Mouse (Mus musculus): ENCODE measurements around the gene Irx5. TPM values are rescaled to one million over a fixed set of nuclear protein-coding genes. Genes with fewer than 3 reads are reported as not detected.

Gene Irx5
- total RNA-seq (2017) = not detected in 3 replicates

DNA sequence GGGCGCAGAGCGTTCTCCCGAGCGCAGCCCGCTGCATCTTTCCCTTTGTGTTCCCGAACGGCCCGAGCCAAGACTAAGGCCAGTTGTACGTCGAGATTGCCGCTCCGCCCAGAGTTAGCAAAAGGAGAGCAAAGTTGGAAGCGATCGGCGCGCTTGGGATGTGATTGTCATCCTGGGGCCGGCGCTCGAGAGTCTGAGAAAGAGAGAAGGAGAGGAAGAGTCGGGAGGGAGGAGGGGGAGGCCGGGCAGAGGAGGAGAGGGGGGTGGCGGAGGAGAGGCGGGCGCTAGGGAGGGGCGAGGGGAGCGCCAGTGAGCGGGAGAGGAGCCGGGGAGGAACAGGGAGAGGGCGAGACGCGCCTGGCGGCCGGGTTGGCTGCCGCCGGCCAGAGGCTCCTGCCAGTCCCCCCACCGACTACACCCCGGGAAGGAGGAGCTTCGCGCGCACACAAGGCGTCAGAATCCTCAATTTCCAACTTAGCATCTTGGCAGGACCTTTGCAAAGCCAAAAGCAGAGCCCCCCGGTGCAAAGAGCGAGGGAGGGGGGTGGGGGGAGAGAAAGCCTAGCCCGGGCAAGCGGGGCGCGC, at the start of gene Irx5:
Gene Irx5, plus strand, starts transcription at position 228 of the 584 bp plus-strand sequence.
- no peak for ATAC-seq (replicated peaks; ENCODE audit: insufficient number of reproducible peaks, low FRiP score, low TSS enrichment, poor library complexity, severe bottlenecking)

DNA sequence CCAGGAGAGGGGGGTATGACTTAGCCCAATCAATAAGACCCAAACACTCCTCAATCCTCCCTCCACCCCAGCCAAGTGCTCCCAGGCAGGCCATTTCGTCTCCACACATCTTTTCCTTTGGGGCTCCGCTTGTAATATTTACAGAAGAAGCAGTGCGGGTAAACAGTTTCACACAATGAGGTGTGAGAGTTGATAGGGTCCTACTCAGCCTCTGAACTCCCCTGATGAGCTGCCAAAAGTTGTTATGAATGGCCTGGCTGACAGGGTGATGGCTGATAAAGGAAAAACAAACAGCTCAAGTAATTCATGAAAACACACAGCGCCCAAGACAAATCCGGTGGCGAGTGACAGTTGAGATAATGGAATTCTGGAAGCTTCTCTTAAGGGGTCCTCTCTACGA, 45.2 kb upstream of the Irx5 start:
- no peak for ATAC-seq (replicated peaks; ENCODE audit: insufficient number of reproducible peaks, low FRiP score, low TSS enrichment, poor library complexity, severe bottlenecking)

DNA sequence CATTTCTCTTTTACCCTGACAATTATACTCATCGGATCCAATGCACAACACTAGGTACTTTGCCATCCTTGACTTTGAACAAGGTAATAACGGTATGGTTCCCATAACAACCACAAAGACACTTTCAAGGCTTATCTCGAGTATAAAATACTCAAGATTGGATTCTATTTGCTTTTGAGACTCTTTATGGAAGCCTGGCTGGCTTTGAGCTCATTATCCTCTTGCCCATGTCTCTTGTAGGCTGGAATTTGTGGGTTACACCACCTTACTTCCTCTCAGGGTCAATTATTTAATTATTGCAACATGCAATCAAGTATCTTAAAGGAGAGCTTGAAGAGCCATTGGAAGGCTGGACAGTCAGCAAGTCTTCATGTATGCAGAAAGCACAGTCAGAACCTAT, 43.7 kb upstream of the Irx5 start:
- ATAC-seq (replicated peaks; ENCODE audit: insufficient number of reproducible peaks, low FRiP score, low TSS enrichment, poor library complexity, severe bottlenecking) = no peak

DNA sequence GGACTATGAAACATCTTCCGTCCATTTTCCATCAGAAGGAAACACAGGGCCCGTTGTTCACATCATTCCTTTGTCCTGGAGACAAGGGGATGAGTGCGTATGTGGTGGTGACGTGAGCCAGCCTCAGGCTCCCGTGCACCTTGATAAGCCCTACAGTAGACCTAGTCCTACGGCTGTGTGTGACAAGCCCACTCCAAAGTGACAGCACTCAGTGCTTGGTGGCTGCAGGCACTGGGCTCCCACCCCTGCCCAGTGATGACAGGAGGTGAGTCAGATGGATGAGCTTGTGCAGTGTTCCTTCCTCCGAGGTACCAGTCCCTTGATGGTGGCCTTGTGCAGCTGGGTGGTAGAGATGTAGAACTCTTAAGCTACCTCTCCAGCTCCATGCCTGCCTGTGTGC, 33.7 kb upstream of the Irx5 start:
- ATAC-seq (replicated peaks; ENCODE audit: insufficient number of reproducible peaks, low FRiP score, low TSS enrichment, poor library complexity, severe bottlenecking) = no peak

GRCm38 (mm10) chr8:92327176-92327575, 30.2 kb upstream of the Irx5 start:
- ATAC-seq (replicated peaks; ENCODE audit: insufficient number of reproducible peaks, low FRiP score, low TSS enrichment, poor library complexity, severe bottlenecking) = no peak

- no peak for ATAC-seq (replicated peaks; ENCODE audit: insufficient number of reproducible peaks, low FRiP score, low TSS enrichment, poor library complexity, severe bottlenecking)
Observed at GRCm38 (mm10) chr8:92329273-92329672, 28.2 kb upstream of the Irx5 start.

- no peak for ATAC-seq (replicated peaks; ENCODE audit: insufficient number of reproducible peaks, low FRiP score, low TSS enrichment, poor library complexity, severe bottlenecking)
Observed at GRCm38 (mm10) chr8:92331811-92332210, 25.6 kb upstream of the Irx5 start.

DNA sequence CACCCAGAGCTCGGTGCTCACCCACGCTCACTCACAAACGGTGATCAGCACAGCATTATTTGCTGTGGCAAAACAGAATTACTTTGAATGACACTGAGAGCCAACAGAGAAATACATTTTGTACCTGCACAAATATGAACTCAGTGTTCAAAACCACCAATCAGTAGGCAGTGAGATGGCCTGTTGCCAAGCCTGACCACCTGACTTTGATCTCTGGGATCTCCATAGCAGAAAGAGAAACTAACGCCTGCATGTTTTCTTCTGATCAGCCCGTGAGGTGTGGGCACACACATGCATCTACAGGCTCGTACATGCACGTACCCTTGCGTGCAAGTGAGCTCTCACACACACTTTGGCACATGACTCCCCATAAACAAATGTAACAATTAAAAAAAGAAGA, 24.0 kb upstream of the Irx5 start:
- no peak for ATAC-seq (replicated peaks; ENCODE audit: insufficient number of reproducible peaks, low FRiP score, low TSS enrichment, poor library complexity, severe bottlenecking)

- ATAC-seq (replicated peaks; ENCODE audit: insufficient number of reproducible peaks, low FRiP score, low TSS enrichment, poor library complexity, severe bottlenecking) = no peak
Observed at GRCm38 (mm10) chr8:92335079-92335478, 22.3 kb upstream of the Irx5 start.

GRCm38 (mm10) chr8:92336041-92336440, 21.4 kb upstream of the Irx5 start:
- ATAC-seq (replicated peaks; ENCODE audit: insufficient number of reproducible peaks, low FRiP score, low TSS enrichment, poor library complexity, severe bottlenecking) = no peak

DNA sequence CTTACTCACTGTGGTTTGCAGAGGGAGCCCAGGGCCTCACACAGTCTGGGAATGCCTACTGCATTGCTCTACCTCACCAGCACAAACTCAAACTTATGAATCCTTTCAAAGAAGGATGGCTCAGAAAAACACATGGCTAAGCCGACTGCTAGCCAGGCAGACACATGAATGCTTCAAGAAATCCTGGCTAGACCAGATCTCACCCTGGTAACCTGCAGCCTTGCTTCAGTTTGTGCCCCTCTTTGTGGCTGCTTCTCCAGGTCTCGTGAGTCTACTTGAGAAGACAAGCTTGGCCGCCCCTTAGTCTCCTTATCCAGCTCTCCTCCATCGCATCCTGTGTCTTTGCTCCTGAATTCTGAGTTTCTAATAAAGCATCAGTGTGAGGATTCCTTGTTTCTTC, 13.9 kb upstream of the Irx5 start:
- ATAC-seq (replicated peaks; ENCODE audit: insufficient number of reproducible peaks, low FRiP score, low TSS enrichment, poor library complexity, severe bottlenecking) = no peak

DNA sequence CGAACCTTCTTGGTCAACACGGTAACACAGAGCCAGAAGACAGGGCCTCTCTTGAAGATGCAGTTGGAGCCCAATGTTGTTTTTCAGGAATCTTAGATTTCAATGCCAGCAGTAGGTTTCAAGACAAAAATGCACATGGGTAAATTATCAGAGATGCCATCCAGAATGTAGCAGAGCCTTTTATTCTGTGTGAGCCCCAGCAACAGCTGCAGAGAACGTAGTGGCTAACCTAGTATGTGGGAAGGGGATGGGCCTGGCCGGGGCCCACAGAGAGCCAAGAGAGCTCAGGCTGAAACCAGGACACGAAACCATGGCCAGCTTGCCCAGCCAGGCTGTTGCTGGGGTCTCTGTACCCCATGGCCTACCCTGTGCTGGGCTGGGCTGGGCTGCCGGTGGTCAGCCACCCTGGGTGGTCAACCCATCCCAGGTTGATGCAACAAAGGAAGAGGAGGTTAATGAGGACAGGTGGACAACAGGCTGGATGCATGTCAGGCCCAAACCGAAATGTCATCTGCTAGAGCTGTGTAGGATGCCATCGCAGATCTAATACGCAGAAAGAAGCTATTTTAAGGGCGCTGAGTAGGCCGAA, 7.4 kb upstream of the Irx5 start:
- ATAC-seq (replicated peaks; ENCODE audit: insufficient number of reproducible peaks, low FRiP score, low TSS enrichment, poor library complexity, severe bottlenecking) = no peak

GRCm38 (mm10) chr8:92353405-92353804, 4.0 kb upstream of the Irx5 start:
- no peak for ATAC-seq (replicated peaks; ENCODE audit: insufficient number of reproducible peaks, low FRiP score, low TSS enrichment, poor library complexity, severe bottlenecking)

GRCm38 (mm10) chr8:92354536-92355482, 2.6 kb upstream of the Irx5 start:
- ATAC-seq (replicated peaks; ENCODE audit: insufficient number of reproducible peaks, low FRiP score, low TSS enrichment, poor library complexity, severe bottlenecking) = no peak

GRCm38 (mm10) chr8:92355701-92356612, 1.5 kb upstream of the Irx5 start:
- ATAC-seq (replicated peaks; ENCODE audit: insufficient number of reproducible peaks, low FRiP score, low TSS enrichment, poor library complexity, severe bottlenecking) = peak; percentile 96

DNA sequence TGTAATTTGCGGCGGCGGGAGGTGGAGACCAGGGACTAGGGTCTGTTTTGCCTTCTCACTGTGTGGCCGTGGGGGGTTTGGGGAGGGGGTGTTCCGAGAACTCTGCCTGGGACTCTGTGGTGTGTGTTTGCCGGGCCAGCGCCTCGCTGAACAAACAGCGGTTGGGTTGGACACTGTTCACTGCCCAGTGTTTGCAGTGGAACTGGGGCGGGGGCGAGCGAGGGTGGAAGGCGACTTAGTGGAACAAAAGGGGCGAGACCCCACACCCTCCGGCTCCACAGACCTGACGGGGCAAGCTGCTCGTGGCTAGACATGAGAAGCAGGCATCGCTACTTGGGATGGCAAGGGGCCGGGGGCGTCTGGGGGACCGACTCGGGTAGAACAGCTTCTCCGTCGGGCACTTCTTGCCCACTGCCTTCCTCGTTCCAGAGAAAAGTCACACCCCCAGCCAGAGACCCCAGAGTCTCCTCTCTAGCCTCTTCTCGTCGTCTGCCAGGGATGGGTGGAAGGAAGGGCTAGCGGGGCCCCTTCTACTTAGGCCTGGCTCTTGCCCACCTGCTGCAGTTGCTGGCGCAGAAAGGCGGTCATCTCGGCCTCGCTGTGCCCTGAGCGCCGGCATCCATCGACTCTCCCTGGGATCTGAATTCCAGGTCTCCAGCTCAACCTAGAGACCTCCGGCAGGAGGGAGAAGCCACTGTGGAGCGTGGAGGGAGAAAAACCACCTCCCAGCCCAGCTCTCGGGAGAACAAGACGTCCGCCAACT, 631 bp upstream of the Irx5 start:
- ATAC-seq (replicated peaks; ENCODE audit: insufficient number of reproducible peaks, low FRiP score, low TSS enrichment, poor library complexity, severe bottlenecking) = no peak

GRCm38 (mm10) chr8:92358141-92358999, 945 bp downstream of the Irx5 start:
- no peak for ATAC-seq (replicated peaks; ENCODE audit: insufficient number of reproducible peaks, low FRiP score, low TSS enrichment, poor library complexity, severe bottlenecking)

All from monocyte, adult 5-6 weeks (primary cell).